Mouse (Mus musculus) embryonic stem cell, embryonic (primary cell): ENCODE data around the gene Pcbp2.

Experiments used
- CTCF ChIA-PET, 4 experiments: fragments of 300-600 bp in 2 of 4; fragments of 350-600 bp in 2 of 4; sonication (Branson Sonifier 250); formaldehyde crosslinking; loops; one replicate each; lab custom pipeline; 2022; ENCODE audit warnings: inconsistent platforms in 2 of 4; lab: Charles Lee
- POLR2A ChIA-PET, 4 experiments: fragments of 300-600 bp in 2 of 4; fragments of 350-600 bp in 2 of 4; sonication (Branson Sonifier 250); formaldehyde crosslinking; loops; one replicate each; lab custom pipeline; 2022; ENCODE audit warnings: antibody characterized with exemption in 4 of 4, inconsistent platforms in 1 of 4; lab: Charles Lee

The Pcbp2 gene

GRCm38 (mm10) chr15:102518859-102519201 is 48.5 kb downstream of the Pcbp2 start:
- POLR2A ChIA-PET = interaction anchor here (0.6 to 21.1 kb wide), 111 partner anchors 3 to 653 kb away, joined by 3 to 296 read pairs (median 6); partner anchors contain the start of genes Pcbp2 (in 3 of the 4), Sp1 (in 3 of the 4), Aaas (in 2 of the 4) and Amhr2 (in 2 of the 4)
- CTCF ChIA-PET = interaction anchor here in 3 of 4 experiments (0.7 to 2.1 kb wide), 28 partner anchors 8 to 420 kb away, joined by 3 to 12 read pairs (median 4); partner anchors contain the start of genes Aaas (in 1 of the 3), Mfsd5 (in 1 of the 3), Pcbp2 (in 1 of the 3) and Prr13 (in 1 of the 3)

- ChIA-PET CTCF (interaction anchor here in 3 of 4 experiments (1.0 to 2.1 kb wide), 14 partner anchors 9 to 412 kb away, joined by 3 to 11 read pairs (median 6); partner anchors contain the start of genes Aaas (in 1 of the 3), Mfsd5 (in 1 of the 3) and Prr13 (in 1 of the 3)), POLR2A (interaction anchor here (0.6 to 21.1 kb wide), 67 partner anchors 3 to 516 kb away, joined by 3 to 296 read pairs (median 9); partner anchors contain the start of genes Aaas (in 2 of the 4), Amhr2 (in 2 of the 4), Atp5g2 (in 2 of the 4) and Gm10337 (in 2 of the 4))
These were observed 49.1 kb downstream of the Pcbp2 start for GRCm38 (mm10) chr15:102519211-102520141.

GRCm38 (mm10) chr15:102520416-102520815 is 50.1 kb downstream of the Pcbp2 start:
- CTCF ChIA-PET = no interaction called here
- POLR2A ChIA-PET = interaction anchor here in 2 of 4 experiments (0.7 to 21.1 kb wide), 11 partner anchors 2 to 134 kb away, joined by 3 to 296 read pairs (median 4); partner anchors contain the start of genes Gm10337 (in 1 of the 2), Map3k12 (in 1 of the 2), Npff (in 1 of the 2) and Sp1 (in 1 of the 2)

- POLR2A ChIA-PET = interaction anchor here in 2 of 4 experiments (0.6 to 17.2 kb wide), 14 partner anchors 8 to 228 kb away, joined by 3 to 296 read pairs (median 3); partner anchors contain the start of genes Gm10337 (in 1 of the 2), Map3k12 (in 1 of the 2), Sp1 (in 1 of the 2) and Tarbp2 (in 1 of the 2)
- CTCF ChIA-PET = interaction anchor here in 1 of 4 experiments (0.6 to 0.8 kb wide), 2 partner anchors 56 to 99 kb away, joined by 3 read pairs; no protein-coding TSS in a partner anchor
These were observed 51.1 kb downstream of the Pcbp2 start for GRCm38 (mm10) chr15:102521480-102521879.

- ChIA-PET POLR2A (interaction anchor here in 3 of 4 experiments (0.6 to 17.2 kb wide), 15 partner anchors 8 to 170 kb away, joined by 3 to 296 read pairs (median 3); partner anchors contain the start of genes Map3k12 (in 2 of the 3), Gm10337 (in 1 of the 3), Sp1 (in 1 of the 3) and Tarbp2 (in 1 of the 3)), CTCF (interaction anchor here (0.6 to 2.4 kb wide), 25 partner anchors 10 to 300 kb away, joined by 3 to 11 read pairs (median 4); partner anchors contain the start of genes Aaas (in 2 of the 4), Myg1 (in 1 of the 4) and Pcbp2 (in 1 of the 4))
These were observed 54.6 kb downstream of the Pcbp2 start, which contains the start of gene Npff for GRCm38 (mm10) chr15:102524892-102525485. TSS of gene Npff (minus strand) at chr15:102524942.

- CTCF ChIA-PET = interaction anchor here in 3 of 4 experiments (0.6 to 3.9 kb wide), 11 partner anchors 8 to 418 kb away, joined by 3 to 11 read pairs (median 4); partner anchors contain the start of genes Tarbp2 (in 2 of the 3) and Myg1 (in 1 of the 3)
- POLR2A ChIA-PET = interaction anchor here (0.6 to 17.2 kb wide), 15 partner anchors 8 to 202 kb away, joined by 3 to 296 read pairs (median 4); partner anchors contain the start of genes Tarbp2 (in 4 of the 4), Atp5g2 (in 1 of the 4), Gm10337 (in 1 of the 4) and Map3k12 (in 1 of the 4)
These were observed 56.0 kb downstream of the Pcbp2 start for GRCm38 (mm10) chr15:102526111-102527002.

GRCm38 (mm10) chr15:102527936-102528335 is 57.6 kb downstream of the Pcbp2 start:
- ChIA-PET CTCF (interaction anchor here in 3 of 4 experiments (0.6 to 3.9 kb wide), 9 partner anchors 9 to 420 kb away, joined by 3 to 11 read pairs (median 4); partner anchors contain the start of gene Tarbp2 (in 2 of the 3)), POLR2A (interaction anchor here in 3 of 4 experiments (0.6 to 17.2 kb wide), 17 partner anchors 9 to 174 kb away, joined by 3 to 296 read pairs (median 4); partner anchors contain the start of genes Tarbp2 (in 3 of the 3), Atf7 (in 1 of the 3), Atp5g2 (in 1 of the 3) and Gm10337 (in 1 of the 3))

- ChIA-PET POLR2A (interaction anchor here in 3 of 4 experiments (0.6 to 17.2 kb wide), 11 partner anchors 10 to 174 kb away, joined by 3 to 296 read pairs (median 4); partner anchors contain the start of genes Tarbp2 (in 2 of the 3), Atf7 (in 1 of the 3), Atp5g2 (in 1 of the 3) and Gm10337 (in 1 of the 3)), CTCF (interaction anchor here in 3 of 4 experiments (0.6 to 3.9 kb wide), 9 partner anchors 9 to 420 kb away, joined by 3 to 11 read pairs (median 4); partner anchors contain the start of gene Tarbp2 (in 2 of the 3))
These were observed 58.1 kb downstream of the Pcbp2 start for GRCm38 (mm10) chr15:102528396-102528795.

- ChIA-PET POLR2A (interaction anchor here in 2 of 4 experiments (1.6 to 17.2 kb wide), 4 partner anchors 9 to 61 kb away, joined by 4 to 296 read pairs (median 18); partner anchors contain the start of genes Tarbp2 (in 2 of the 2), Gm10337 (in 1 of the 2) and Map3k12 (in 1 of the 2)), CTCF (interaction anchor here in 1 of 4 experiments (0.8 to 2.0 kb wide), 2 partner anchors 145 to 175 kb away, joined by 5 read pairs; no protein-coding TSS in a partner anchor)
These were observed 60.2 kb downstream of the Pcbp2 start for GRCm38 (mm10) chr15:102530566-102530965.

GRCm38 (mm10) chr15:102531586-102531985 is 61.2 kb downstream of the Pcbp2 start:
- CTCF ChIA-PET = interaction anchor here in 1 of 4 experiments (0.7 kb wide), 1 partner anchor 153 kb away, joined by 3 read pairs; no protein-coding TSS in a partner anchor

GRCm38 (mm10) chr15:102532106-102532900 is 62.0 kb downstream of the Pcbp2 start:
- CTCF ChIA-PET = interaction anchor here in 1 of 4 experiments (0.7 kb wide), 1 partner anchor 152 kb away, joined by 3 read pairs; no protein-coding TSS in a partner anchor
- POLR2A ChIA-PET = interaction anchor here (0.7 to 2.6 kb wide), 9 partner anchors 10 to 139 kb away, joined by 3 to 10 read pairs (median 4); partner anchors contain the start of gene Tarbp2 (in 3 of the 4)

More at GRCm38 (mm10) chr15:102531586-102531985, 61.2 kb downstream of the Pcbp2 start:
- POLR2A ChIA-PET = interaction anchor here in 3 of 4 experiments (0.9 to 6.0 kb wide), 5 partner anchors 13 to 140 kb away, joined by 3 to 31 read pairs (median 4); partner anchors contain the start of gene Tarbp2 (in 2 of the 3)

- ChIA-PET POLR2A (interaction anchor here in 1 of 4 experiments (0.8 to 2.3 kb wide), 3 partner anchors 9 to 129 kb away, joined by 3 to 6 read pairs (median 3); partner anchors contain the start of gene Npff), CTCF (interaction anchor here in 1 of 4 experiments (1.6 kb wide), 1 partner anchor 9 kb away, joined by 8 read pairs; the partner anchor contains the start of gene Npff)
These were observed 63.6 kb downstream of the Pcbp2 start for GRCm38 (mm10) chr15:102533926-102534325.

- CTCF ChIA-PET = interaction anchor here in 2 of 4 experiments (0.6 to 1.0 kb wide), 2 partner anchors 19 to 52 kb away, joined by 3 to 7 read pairs; no protein-coding TSS in a partner anchor
- POLR2A ChIA-PET = interaction anchor here in 2 of 4 experiments (0.6 to 1.0 kb wide), 3 partner anchors 15 to 113 kb away, joined by 3 read pairs; partner anchors contain the start of gene Map3k12 (in 1 of the 2)
These were observed 74.5 kb downstream of the Pcbp2 start for GRCm38 (mm10) chr15:102544801-102545200.

GRCm38 (mm10) chr15:102546246-102546645 is 75.9 kb downstream of the Pcbp2 start:
- ChIA-PET POLR2A (interaction anchor here in 1 of 4 experiments (0.8 to 1.0 kb wide), 2 partner anchors 12 to 24 kb away, joined by 3 read pairs; no protein-coding TSS in a partner anchor), CTCF (no interaction called here)
